Mouse (Mus musculus) large intestine, adult 2 months (tissue): Measurements from ENCODE around the gene Kat2b. TPM values are rescaled to one million over a fixed set of nuclear protein-coding genes. Genes with fewer than 3 reads are reported as not detected.
"Not testable (repeated sequence)": the region's sequence is repeated elsewhere in the genome, so short reads cannot be mapped to it uniquely, and the experiment has no call there.

Experiments used
- DNase-seq: peaks from one replicate; pipeline ENCODE4 v3.0.0-alpha.2; 2012; ENCODE audit warnings: low read depth, low spot score
- WGBS: fragments of 180-500 bp; shearing (Covaris S2); methylation state at CpG from one replicate; pipeline ENCODE4 v1.1.7; 2018; 5-methylcytosine and 5-hydroxymethylcytosine counted together
- polyA plus RNA-seq: library from polyadenylated mRNA; depleted of rRNA; stranded (reverse); fragments of >200 nt; gene quantifications from 2 replicates; pipeline ENCODE4 v1.2.3, GENCODE M21; 2012

The Kat2b gene
- polyA plus RNA-seq, 1 experiment: 6.6 TPM

- DNase-seq: no peak
- 69% methylated on average over 8 of the region's 8 CpGs for WGBS
Measured at GRCm38 (mm10) chr17:53595527-53595926, 28.9 kb downstream of the Kat2b start.

DNA sequence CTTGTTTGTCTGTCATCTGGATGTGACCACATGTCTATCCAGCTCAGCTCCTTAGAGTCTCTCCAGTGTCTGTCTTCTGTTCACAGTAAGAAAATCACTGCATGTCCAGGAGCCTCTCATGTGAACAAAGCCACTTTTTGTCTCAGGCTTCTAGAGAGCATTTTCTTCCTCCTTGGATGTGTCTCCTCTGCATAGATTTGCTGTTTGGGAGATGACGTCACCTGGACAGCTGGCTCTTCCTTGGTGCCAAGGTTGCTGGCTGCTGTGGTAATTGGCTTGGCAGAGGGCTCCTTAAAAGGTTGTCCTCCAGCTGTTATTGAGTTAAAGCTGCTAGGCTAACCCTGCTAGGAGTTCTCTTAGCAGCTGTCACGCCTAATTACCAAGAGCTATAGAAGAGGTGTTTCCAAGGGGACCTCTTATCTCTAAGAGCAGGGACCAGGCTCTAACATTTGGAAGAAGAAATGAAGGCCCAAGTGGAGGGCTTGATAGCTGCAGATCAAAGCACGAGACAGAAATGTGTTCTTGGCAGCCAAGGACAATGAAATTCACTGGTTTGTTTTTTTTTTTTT lies 29.7 kb downstream of the Kat2b start:
- peak; percentile 24 for DNase-seq
- 15% methylated on average over 3 of the region's 3 CpGs for WGBS

DNA sequence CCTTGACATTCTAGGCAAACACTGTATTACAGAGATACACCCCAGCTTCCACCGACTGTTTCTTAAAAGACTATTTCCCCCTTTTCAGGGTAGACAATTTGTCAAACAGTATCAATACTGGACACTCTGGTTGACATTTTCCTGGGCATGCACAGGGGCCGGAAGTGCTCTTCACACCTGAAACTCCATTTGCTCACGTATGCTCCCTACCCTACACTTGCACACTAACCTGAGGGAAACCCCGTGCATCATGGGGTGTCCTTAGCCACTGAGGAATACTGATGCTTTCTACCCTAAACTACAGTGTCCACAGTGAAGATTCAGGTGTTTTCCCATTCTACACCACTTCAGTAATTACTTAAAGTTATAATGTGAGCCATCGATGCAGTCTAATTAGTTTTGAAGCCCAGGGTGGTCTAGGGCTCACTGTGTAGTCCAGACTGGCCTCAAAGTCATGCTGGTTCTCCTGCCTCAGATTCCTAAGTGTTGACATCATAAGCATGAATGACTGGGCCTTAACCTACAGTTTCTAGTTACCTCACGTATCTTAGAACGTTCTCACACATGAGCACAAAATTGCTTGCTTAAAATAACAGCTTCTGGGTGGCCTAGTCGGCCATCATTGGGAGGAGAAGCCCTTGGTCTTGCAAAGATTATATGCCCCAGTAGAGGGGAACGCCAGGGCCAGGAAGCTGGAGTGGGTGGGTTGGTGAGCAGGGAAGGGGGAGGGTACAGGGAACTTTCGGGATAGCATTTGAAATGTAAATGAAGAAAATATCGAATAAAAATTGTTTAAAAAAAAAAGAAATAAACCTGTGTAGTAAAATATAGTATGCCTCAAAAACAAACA lies 30.5 kb downstream of the Kat2b start:
- no peak for DNase-seq
- WGBS: 79% methylated on average over 11 of the region's 11 CpGs

DNA sequence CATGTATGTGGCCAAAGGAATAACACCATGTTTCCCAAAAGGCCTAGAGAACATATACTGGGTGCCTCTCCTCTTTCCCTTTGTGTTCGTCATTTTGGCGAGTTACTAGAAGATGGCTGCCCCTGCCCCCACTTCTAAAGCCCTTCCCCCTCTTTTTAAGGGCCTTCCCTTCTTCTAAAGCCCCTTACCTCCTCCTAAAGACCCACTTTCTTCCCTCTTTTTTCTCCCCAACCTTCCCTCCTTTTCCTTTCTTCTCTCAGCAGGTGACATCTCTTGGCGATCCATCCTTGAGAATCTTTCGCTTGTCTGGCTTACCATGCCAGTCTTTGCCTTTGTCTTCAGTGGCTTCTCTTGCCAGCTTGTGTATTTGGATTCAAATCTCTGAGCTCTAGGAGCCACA lies 31.9 kb downstream of the Kat2b start:
- no peak for DNase-seq
- WGBS: 94% methylated on average over 4 of the region's 4 CpGs

DNA sequence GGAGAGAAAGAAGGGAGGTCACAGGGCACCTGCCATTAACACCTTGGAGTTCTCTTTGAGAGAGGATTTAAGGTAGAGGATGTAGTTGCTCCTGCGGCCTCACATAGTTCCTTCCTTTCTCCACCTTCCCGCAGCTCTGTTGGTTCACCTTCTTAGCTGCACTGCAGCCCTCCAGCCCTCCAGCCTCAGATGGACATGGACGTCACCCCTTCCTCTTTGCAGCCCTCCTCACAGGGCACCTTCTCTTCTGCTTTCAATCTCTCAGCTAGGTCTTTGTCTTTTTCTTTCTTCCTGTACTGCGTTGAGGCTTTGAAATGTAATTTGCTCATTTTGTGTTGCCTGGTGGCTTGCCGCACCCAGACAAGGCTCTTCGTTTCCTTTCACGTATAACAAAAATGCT lies 36.6 kb downstream of the Kat2b start:
- no CpG with 5 or more reads among the region's 7 CpGs for WGBS
- DNase-seq: not testable (repeated sequence)

- DNase-seq: not testable (repeated sequence)
- no CpG with 5 or more reads among the region's 7 CpGs for WGBS
Measured at GRCm38 (mm10) chr17:53606082-53606481, 39.4 kb downstream of the Kat2b start.

- WGBS: no CpG with 5 or more reads among the region's 7 CpGs
- DNase-seq: not testable (repeated sequence)
Measured at GRCm38 (mm10) chr17:53608924-53609323, 42.3 kb downstream of the Kat2b start.

GRCm38 (mm10) chr17:53617295-53617957 lies 50.8 kb downstream of the Kat2b start:
- 94% methylated on average over 6 of the region's 6 CpGs for WGBS

DNA sequence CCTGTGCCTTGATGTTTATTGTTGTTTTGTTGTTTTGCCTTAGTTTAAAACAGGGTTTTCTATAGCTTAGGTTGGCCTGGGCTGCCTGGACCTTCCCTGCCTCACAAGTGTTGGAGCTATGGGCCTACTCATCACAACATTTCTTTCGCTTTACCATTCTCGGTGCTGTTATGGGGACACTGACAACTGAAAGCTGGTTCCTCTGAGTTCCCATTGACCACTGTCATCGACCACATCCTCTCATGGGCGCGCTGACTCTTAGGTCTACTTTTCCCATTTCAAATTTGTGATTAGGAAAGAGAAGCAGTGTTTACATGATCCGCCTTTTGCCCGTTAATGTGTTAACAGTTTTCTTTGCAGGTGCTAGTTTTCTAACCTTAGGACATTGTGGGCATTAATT lies 51.7 kb downstream of the Kat2b start:
- no peak for DNase-seq
- WGBS: 94% methylated on average over 7 of the region's 7 CpGs

More at GRCm38 (mm10) chr17:53617295-53617957, 50.8 kb downstream of the Kat2b start:
- DNase-seq: no peak

- no peak for DNase-seq
Measured at GRCm38 (mm10) chr17:53619391-53619790, 52.7 kb downstream of the Kat2b start.

DNA sequence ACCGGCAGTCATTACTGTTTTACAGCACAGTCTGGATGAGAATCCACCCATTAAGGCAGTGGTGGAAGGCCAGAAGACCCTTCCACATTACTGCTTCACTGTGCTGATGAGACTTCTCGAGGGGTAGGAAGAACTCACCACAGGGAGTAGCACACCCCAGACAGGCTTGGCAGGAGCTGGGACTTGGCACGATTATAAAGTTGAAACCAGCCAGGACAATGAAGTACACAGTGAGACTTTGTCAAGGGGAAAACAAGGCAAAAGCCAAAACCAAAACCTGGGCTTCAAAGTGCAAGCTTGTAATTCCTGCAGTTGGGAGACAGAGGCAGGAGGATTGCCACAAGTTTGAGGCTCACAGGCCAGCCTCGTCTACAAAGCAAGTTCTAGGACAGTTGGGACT lies 54.0 kb downstream of the Kat2b start:
- DNase-seq: no peak
- WGBS: 65% methylated on average over 4 of the region's 4 CpGs

- WGBS: 87% methylated on average over 3 of the region's 3 CpGs
- no peak for DNase-seq
Measured at GRCm38 (mm10) chr17:53622125-53622524, 55.5 kb downstream of the Kat2b start.

GRCm38 (mm10) chr17:53623762-53624161 lies 57.1 kb downstream of the Kat2b start:
- DNase-seq: no peak
- 87% methylated on average over 9 of the region's 9 CpGs for WGBS

GRCm38 (mm10) chr17:53626160-53626559 lies 59.5 kb downstream of the Kat2b start:
- DNase-seq: no peak

DNA sequence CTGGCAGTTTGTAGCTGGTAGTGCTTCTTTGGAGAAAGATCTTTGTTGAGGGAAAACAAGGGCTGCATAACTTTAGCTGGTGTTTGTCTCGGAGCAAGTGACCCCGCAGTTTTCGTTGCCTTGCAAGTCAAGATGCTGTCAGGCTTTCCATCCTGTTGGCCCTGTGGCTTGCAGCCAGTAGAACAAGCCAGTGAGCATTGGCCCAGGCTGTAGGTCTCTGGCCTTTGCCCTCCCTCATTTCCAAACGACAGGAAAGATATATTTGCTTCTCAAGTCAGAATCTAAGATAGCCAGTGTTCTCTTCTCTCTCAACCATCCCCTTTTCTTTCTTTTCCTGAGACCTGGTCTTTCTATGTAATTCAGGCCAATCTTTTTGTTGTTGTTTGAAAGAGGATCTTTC lies 60.8 kb downstream of the Kat2b start:
- WGBS: 52% methylated on average over 4 of the region's 4 CpGs
- DNase-seq: no peak

More at GRCm38 (mm10) chr17:53626160-53626559, 59.5 kb downstream of the Kat2b start:
- 88% methylated on average over 3 of the region's 3 CpGs for WGBS

GRCm38 (mm10) chr17:53628131-53628530 lies 61.5 kb downstream of the Kat2b start:
- 24% methylated on average over 5 of the region's 5 CpGs for WGBS
- DNase-seq: no peak

DNA sequence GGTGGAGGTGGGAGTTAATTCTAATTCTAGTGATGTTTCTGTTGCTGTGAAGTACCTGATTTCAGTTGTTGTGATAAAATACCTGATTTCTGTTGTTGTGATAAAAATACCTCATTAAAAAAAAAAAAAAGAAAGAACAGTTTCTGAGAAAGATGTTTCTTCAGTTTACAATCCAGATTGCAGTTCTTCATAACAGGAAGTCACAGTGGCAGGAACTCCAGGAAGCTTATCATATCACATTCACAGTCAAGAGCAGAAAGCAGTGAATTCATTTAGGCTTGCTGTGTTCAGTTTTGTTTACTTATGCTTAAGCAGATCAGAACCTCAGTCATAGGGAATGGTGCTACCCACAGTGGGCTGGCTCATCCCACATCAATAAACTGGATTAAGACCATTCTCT lies 64.7 kb downstream of the Kat2b start:
- DNase-seq: no peak

DNA sequence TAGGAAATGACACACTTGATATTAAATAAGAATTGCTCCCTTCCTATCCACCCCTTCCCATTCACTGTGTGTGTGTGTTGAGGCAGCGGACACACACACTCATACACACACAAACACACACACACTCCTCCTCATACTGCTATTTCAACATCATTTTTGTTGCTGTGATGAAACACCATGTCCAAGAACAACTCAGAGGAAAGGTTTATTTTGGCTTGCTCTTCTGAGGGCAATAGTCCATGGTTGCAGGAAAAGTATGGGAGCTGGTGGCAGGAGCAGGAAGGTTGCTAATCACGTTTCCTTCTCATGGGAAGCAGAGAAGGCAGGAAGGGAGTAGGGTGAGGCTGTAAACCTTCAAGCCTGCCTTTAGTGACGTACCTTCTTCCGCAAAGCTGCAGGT lies 76.7 kb downstream of the Kat2b start:
- DNase-seq: no peak

GRCm38 (mm10) chr17:53650251-53650661 lies 83.6 kb downstream of the Kat2b start:
- no peak for DNase-seq
- 64% methylated on average over 2 of the region's 2 CpGs for WGBS

More for the DNA sequence above, 76.7 kb downstream of the Kat2b start:
- whole genome bisulfite sequencing: 60% methylated on average over 4 of the region's 4 CpGs

DNA sequence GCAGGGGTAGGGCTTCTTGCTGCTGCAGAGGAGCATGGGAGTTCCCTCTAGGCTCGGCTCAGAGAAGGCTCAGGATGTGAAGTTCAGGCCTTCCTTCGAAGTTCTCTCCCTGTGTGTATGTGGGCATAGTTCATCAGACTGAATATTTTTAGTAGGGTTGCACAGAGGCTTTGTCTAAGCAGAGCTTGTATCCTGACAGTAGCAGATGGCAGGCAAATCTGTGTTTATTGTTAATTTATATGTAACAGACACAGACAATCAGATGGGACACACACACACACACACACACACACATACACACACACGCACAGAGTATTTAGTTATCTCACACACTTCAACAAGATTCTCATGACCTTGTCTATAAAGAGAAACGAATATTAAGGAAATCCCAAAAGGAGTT lies 87.9 kb downstream of the Kat2b start:
- DNase-seq: no peak
- WGBS: 82% methylated on average over 4 of the region's 4 CpGs

DNA sequence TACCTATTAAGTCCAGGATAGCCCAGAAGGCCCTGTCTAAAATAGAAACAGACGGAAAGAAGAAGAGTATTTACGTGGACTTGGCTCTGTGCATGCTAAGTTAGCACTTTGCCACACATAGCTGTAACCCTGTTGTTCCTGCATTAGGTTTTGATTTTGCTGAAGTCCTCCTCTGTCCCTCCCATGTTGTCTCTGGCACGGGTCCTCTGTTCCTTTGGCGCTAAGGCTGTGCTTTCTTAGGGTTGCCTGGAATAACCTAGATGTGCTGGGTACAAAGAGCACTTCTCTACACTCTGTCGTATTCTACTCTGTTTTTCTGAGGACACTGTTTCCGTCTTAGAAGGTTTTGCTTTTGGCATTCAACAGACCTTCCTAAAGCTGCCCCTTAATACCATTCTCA lies 88.4 kb downstream of the Kat2b start:
- 67% methylated on average over 6 of the region's 6 CpGs for WGBS
- DNase-seq: no peak
